Mouse (Mus musculus): ENCODE measurements at regions not wholly inside any gene's neighbourhood (a gene's known extent, or its start where the extent isn't known, plus 50 kb on each side); places are given as distances from the start of the nearest gene placed in this dataset.

- no peak for DNase-seq (ENCODE audit: low spot score in 2 of 2)
Measured at GRCm38 (mm10) chr2:50448117-50448516, 151.5 kb upstream of the Mmadhc start.

- DNase-seq (ENCODE audit: low spot score in 2 of 2), result no peak
Measured at GRCm38 (mm10) chr2:50445963-50446485, 149.4 kb upstream of the Mmadhc start.

- no peak for DNase-seq (ENCODE audit: low spot score in 2 of 2)
Measured at GRCm38 (mm10) chr2:50440333-50440732, 143.7 kb upstream of the Mmadhc start.

- DNase-seq (ENCODE audit: low spot score in 2 of 2), result no peak
Measured at GRCm38 (mm10) chr2:50433166-50433565, 136.6 kb upstream of the Mmadhc start.

- no peak for DNase-seq (ENCODE audit: low spot score in 2 of 2)
Measured at GRCm38 (mm10) chr2:50425151-50425550, 128.6 kb upstream of the Mmadhc start.

GRCm38 (mm10) chr2:50419648-50420047, 123.0 kb upstream of the Mmadhc start:
- no peak for DNase-seq (ENCODE audit: low spot score in 2 of 2)

GRCm38 (mm10) chr2:50417643-50418042, 121.0 kb upstream of the Mmadhc start:
- no peak for DNase-seq (ENCODE audit: low spot score in 2 of 2)

- DNase-seq (ENCODE audit: low spot score in 2 of 2), result no peak
Measured at GRCm38 (mm10) chr2:50417135-50417534, 120.5 kb upstream of the Mmadhc start.

- DNase-seq (ENCODE audit: low spot score in 2 of 2), result no peak
Measured at GRCm38 (mm10) chr2:50416056-50416455, 119.5 kb upstream of the Mmadhc start.

GRCm38 (mm10) chr2:50405932-50406331, 109.3 kb upstream of the Mmadhc start:
- DNase-seq (ENCODE audit: low spot score in 2 of 2), result no peak

GRCm38 (mm10) chr2:50403106-50403505, 106.5 kb upstream of the Mmadhc start:
- no peak for DNase-seq (ENCODE audit: low spot score in 2 of 2)

GRCm38 (mm10) chr2:50398576-50398975, 102.0 kb upstream of the Mmadhc start:
- DNase-seq (ENCODE audit: low spot score in 2 of 2), result no peak

GRCm38 (mm10) chr2:50377609-50378413, 81.2 kb upstream of the Mmadhc start:
- DNase-seq (ENCODE audit: low spot score in 2 of 2), result no peak

GRCm38 (mm10) chr2:50373626-50374025, 77.0 kb upstream of the Mmadhc start:
- DNase-seq (ENCODE audit: low spot score in 2 of 2), result no peak

- no peak for DNase-seq (ENCODE audit: low spot score in 2 of 2)
Measured at GRCm38 (mm10) chr2:50373006-50373405, 76.4 kb upstream of the Mmadhc start.

- DNase-seq (ENCODE audit: low spot score in 2 of 2), result no peak
Measured at GRCm38 (mm10) chr2:50368831-50369230, 72.2 kb upstream of the Mmadhc start.

- DNase-seq (ENCODE audit: low spot score in 2 of 2), result no peak
Measured at GRCm38 (mm10) chr2:50368351-50368750, 71.8 kb upstream of the Mmadhc start.

- DNase-seq (ENCODE audit: low spot score in 2 of 2), result no peak
Measured at GRCm38 (mm10) chr2:50365221-50365620, 68.6 kb upstream of the Mmadhc start.

GRCm38 (mm10) chr2:50356089-50356488, 59.5 kb upstream of the Mmadhc start:
- no peak for DNase-seq (ENCODE audit: low spot score in 2 of 2)

- DNase-seq (ENCODE audit: low spot score in 2 of 2), result no peak
Measured at GRCm38 (mm10) chr2:50347486-50348265, 51.1 kb upstream of the Mmadhc start.
